Mouse (Mus musculus) lung, embryonic 15.5 days (tissue): ENCODE measurements at regions not wholly inside any gene's neighbourhood (a gene's known extent, or its start where the extent isn't known, plus 50 kb on each side); places are given as distances from the start of the nearest gene placed in this dataset.
"Not testable (repeated sequence)": the region's sequence is repeated elsewhere in the genome, so short reads cannot be mapped to it uniquely, and the experiment has no call there.

Experiments
- ATAC-seq: fragments of 200-750 bp; cut with Nextera tagmentation; 2 replicates; pipeline ENCODE4 v1.8.0; 2017; ENCODE audit warnings: moderate number of reproducible peaks, borderline replicate concordance; ENCODE audit not compliant: low FRiP score, low TSS enrichment; ENCODE audit errors: extremely low read depth
- H3K27ac ChIP-seq: fragments of 300-500 bp; sonication (generic); 2 replicates; pipeline ENCODE4 v1.5.1; 2015; ENCODE audit warnings: moderate library complexity, mild to moderate bottlenecking, inconsistent platforms
- H3K27me3 ChIP-seq: fragments of 300-500 bp; sonication (generic); 2 replicates; pipeline ENCODE4 v1.6.1; 2015; ENCODE audit warnings: inconsistent platforms
- H3K36me3 ChIP-seq: fragments of 300-500 bp; sonication (generic); 2 replicates; pipeline ENCODE4 v1.6.1; 2015; ENCODE audit warnings: inconsistent platforms
- H3K4me1 ChIP-seq: fragments of 300-500 bp; sonication (generic); 2 replicates; pipeline ENCODE4 v1.6.1; 2015; ENCODE audit warnings: inconsistent platforms
- H3K4me2 ChIP-seq: fragments of 300-500 bp; sonication (generic); 2 replicates; pipeline ENCODE4 v1.6.1; 2015; ENCODE audit warnings: inconsistent platforms, mild to moderate bottlenecking, moderate library complexity
- H3K4me3 ChIP-seq: fragments of 300-500 bp; sonication (generic); 2 replicates; pipeline ENCODE4 v1.5.1; 2015; ENCODE audit warnings: mild to moderate bottlenecking, inconsistent platforms
- H3K9ac ChIP-seq: fragments of 300-500 bp; sonication (generic); 2 replicates; pipeline ENCODE4 v1.6.1; 2015; ENCODE audit warnings: inconsistent platforms
- H3K9me3 ChIP-seq: fragments of 300-500 bp; sonication (generic); 2 replicates; pipeline ENCODE4 v1.6.1; 2016; ENCODE audit warnings: inconsistent platforms
- WGBS: fragments of 180-500 bp; shearing (Covaris S2); methylation state at CpG from one replicate; pipeline ENCODE4 v1.1.7; 2015; 5-methylcytosine and 5-hydroxymethylcytosine counted together

GRCm38 (mm10) chr3:65608385-65608784 lies 57.6 kb upstream of the Lekr1 start:
- Histone ChIP-seq H3K4me2 (no peak overlapping the region), H3K4me3 (no peak overlapping the region), H3K27ac (no peak overlapping the region), H3K9ac (no peak overlapping the region), H3K4me1 (peaks cover 18% of the 10 kb centered on the region), H3K9me3 (no peaks in the 10 kb centered on the region), H3K27me3 (no peaks in the 10 kb centered on the region), H3K36me3 (no peaks in the 10 kb centered on the region)
- peak; percentile 49; the same call in 1 of the 2 replicates for ATAC-seq
- 22% methylated on average over 5 of the region's 5 CpGs for WGBS

DNA sequence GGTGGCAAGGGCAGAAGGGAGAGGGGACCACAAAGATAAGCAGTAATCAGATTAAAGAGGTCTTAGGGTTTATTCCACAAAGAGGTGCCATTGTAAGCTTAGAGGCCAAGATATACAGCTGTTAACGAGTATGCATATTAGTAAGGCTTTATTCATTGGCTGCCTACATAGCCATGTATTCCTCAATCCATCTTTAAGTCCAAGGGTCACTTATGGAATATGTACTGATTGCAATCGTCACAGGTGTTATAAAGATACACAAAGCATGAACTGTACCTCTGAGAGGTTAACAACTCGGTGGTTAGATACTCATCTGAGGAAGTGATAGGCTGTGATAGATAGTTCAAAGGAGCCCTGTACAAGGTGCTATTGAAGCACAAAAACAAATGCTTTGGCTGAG lies 54.3 kb upstream of the Lekr1 start:
- H3K9ac ChIP-seq, result no peak overlapping the region
- no peaks in the 10 kb centered on the region for H3K36me3 ChIP-seq
- H3K4me2 ChIP-seq, result no peak overlapping the region
- peaks cover 18% of the 10 kb centered on the region for H3K4me1 ChIP-seq
- WGBS, result 43% methylated on average over 3 of the region's 3 CpGs
- H3K9me3 ChIP-seq, result no peaks in the 10 kb centered on the region
- H3K27me3 ChIP-seq, result no peaks in the 10 kb centered on the region
- ATAC-seq, result no peak
- H3K27ac ChIP-seq, result peak overlapping the region; percentile 65
- H3K4me3 ChIP-seq, result no peak overlapping the region

DNA sequence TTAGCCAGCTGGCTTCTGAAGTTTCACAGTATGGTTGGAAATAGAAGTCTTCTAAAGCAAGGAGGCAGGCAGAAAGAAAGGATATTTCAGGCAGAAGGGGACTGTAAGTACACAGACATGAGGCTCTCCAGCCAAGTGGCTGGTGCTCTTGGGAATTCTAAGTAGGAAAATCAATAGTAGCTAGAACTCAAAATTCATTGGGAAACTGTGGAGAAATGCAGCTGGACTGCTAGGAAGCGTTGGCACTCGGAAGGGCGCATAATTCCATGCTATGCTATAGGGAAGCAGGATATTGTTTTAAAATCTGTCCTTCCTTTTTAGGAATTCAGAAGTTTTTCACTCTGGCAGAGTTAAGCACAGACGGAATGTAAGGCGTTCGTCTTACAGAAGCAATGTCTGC lies 53.6 kb upstream of the Lekr1 start:
- 36% methylated on average over 6 of the region's 6 CpGs for WGBS
- no peak overlapping the region for H3K9ac ChIP-seq
- peak; percentile 57; the same call in 1 of the 2 replicates for ATAC-seq
- H3K9me3 ChIP-seq, result no peaks in the 10 kb centered on the region
- H3K4me2 ChIP-seq, result peak overlapping the region; percentile 30
- no peak overlapping the region for H3K4me3 ChIP-seq
- H3K27ac ChIP-seq, result peak overlapping the region; percentile 65
- no peaks in the 10 kb centered on the region for H3K27me3 ChIP-seq
- peaks cover 18% of the 10 kb centered on the region for H3K4me1 ChIP-seq
- H3K36me3 ChIP-seq, result no peaks in the 10 kb centered on the region

GRCm38 (mm10) chr3:65612968-65613367 lies 53.1 kb upstream of the Lekr1 start:
- Histone ChIP-seq H3K27me3 (no peaks in the 10 kb centered on the region), H3K27ac (peak overlapping the region; percentile 65), H3K4me2 (peak overlapping the region; percentile 30), H3K4me1 (peaks cover 18% of the 10 kb centered on the region), H3K36me3 (no peaks in the 10 kb centered on the region), H3K4me3 (no peak overlapping the region), H3K9ac (no peak overlapping the region), H3K9me3 (no peaks in the 10 kb centered on the region)
- WGBS, result 47% methylated on average over 6 of the region's 6 CpGs
- no peak for ATAC-seq

- H3K27ac ChIP-seq, H3K27me3 ChIP-seq, H3K9me3 ChIP-seq, H3K4me3 ChIP-seq, H3K9ac ChIP-seq, H3K36me3 ChIP-seq, ATAC-seq, H3K4me2 ChIP-seq: not testable (repeated sequence)
- 87% methylated on average over 8 of the region's 8 CpGs for WGBS
- H3K4me1 ChIP-seq, result peaks cover 11% of the 10 kb centered on the region
Measured at GRCm38 (mm10) chr3:65614901-65615300, 51.1 kb upstream of the Lekr1 start.
